Mouse (Mus musculus) ovary, adult 10 weeks (tissue): ENCODE data around the gene Serpinb9b. TPM values are rescaled to one million over a fixed set of nuclear protein-coding genes. Genes with fewer than 3 reads are reported as not detected.

Experiments
- polyA plus RNA-seq: library from polyadenylated mRNA; stranded (reverse); fragments of 350-450 nt; fragmentation: Illumina TruSeq; extraction: RNeasy Lipid Tissue Mini Kit (QIAGEN cat#74804); gene quantifications from one replicate; pipeline ENCODE4 v1.2.3, GENCODE M21; 2014

Gene Serpinb9b
- 1.6 TPM for polyA plus RNA-seq

GRCm38 (mm10) chr13:33027244-33027643 lies at the start of gene Serpinb9b:
TSS of gene Serpinb9b (plus strand) at chr13:33027416.

GRCm38 (mm10) chr13:33002950-33003349 lies 24.3 kb upstream of the Serpinb9b start, which contains the start of gene Serpinb9:
TSS of gene Serpinb9 (plus strand) at chr13:33003250.

GRCm38 (mm10) chr13:33078056-33078705 lies 51.0 kb downstream of the Serpinb9b start, which contains the start of gene Serpinb1b:
TSS of gene Serpinb1b (plus strand) at chr13:33078575.

Other genes starting within 250 kb of the Serpinb9b start
- 2.2 TPM for gene Mylk4, start 243.5 kb upstream of the Serpinb9b start, polyA plus RNA-seq
- gene Wrnip1, start 225.4 kb upstream of the Serpinb9b start, polyA plus RNA-seq = 22.6 TPM
- not detected for gene D930007J09Rik, start 224.6 kb upstream of the Serpinb9b start, polyA plus RNA-seq
- gene Serpinb1a, start 176.2 kb upstream of the Serpinb9b start, polyA plus RNA-seq = 168 TPM
- gene Serpinb1c, start 129.2 kb upstream of the Serpinb9b start, polyA plus RNA-seq = 0.51 TPM
- 297 TPM for gene Serpinb6b, start 62.2 kb upstream of the Serpinb9b start, polyA plus RNA-seq
- 132 TPM for gene Serpinb9, start 24.2 kb upstream of the Serpinb9b start, polyA plus RNA-seq
- gene Serpinb1b, start 51.2 kb downstream of the Serpinb9b start, polyA plus RNA-seq = 1.3 TPM
- gene Serpinb9c, start 132.3 kb downstream of the Serpinb9b start, polyA plus RNA-seq = not detected
- gene Serpinb9d, start 165.5 kb downstream of the Serpinb9b start, polyA plus RNA-seq = not detected
- not detected for gene Serpinb9e, start 222.2 kb downstream of the Serpinb9b start, polyA plus RNA-seq